Mouse (Mus musculus) bone marrow macrophage, adult 2 months (primary cell): ENCODE data around the gene Kdelr2.

Experiments used
- CTCF ChIP-seq: IDR thresholded peaks from 2 replicates; pipeline ENCODE4 v1.5.1; 2012; ENCODE audit warnings: low read depth, mild to moderate bottlenecking, low read length, moderate library complexity
- POLR2A ChIP-seq: IDR thresholded peaks from 2 replicates; pipeline ENCODE4 v1.6.1; 2012; ENCODE audit warnings: mild to moderate bottlenecking, low read depth, low read length, borderline replicate concordance

GRCm38 (mm10) chr5:143410841-143411395 lies 7.3 kb downstream of the Kdelr2 start:
- TF ChIP-seq CTCF (no peak), POLR2A (no peak)
